Mouse (Mus musculus): ENCODE results near the gene Cnfn. TPM values are rescaled to one million over a fixed set of nuclear protein-coding genes. Genes with fewer than 3 reads are reported as not detected.

Cnfn gene
- total RNA-seq, 1 experiment from 2014 or later = not detected

Other genes with a start within 250 kb of the Cnfn start
- gene Pou2f2, start 190.0 kb downstream of the Cnfn start, total RNA-seq (2017) = 47.4 and 53.1 TPM in 2 replicates
- 85.2 and 92.0 TPM in 2 replicates for gene Dedd2, start 149.1 kb downstream of the Cnfn start, total RNA-seq (2017)
- gene Zfp526, start 148.3 kb downstream of the Cnfn start, total RNA-seq (2017) = 9.6 and 10.0 TPM in 2 replicates
- gene Gsk3a, start 131.9 kb downstream of the Cnfn start, total RNA-seq (2017) = 75.4 and 85.4 TPM in 2 replicates
- gene Erf, start 119.0 kb downstream of the Cnfn start, total RNA-seq (2017) = 6.4 and 9.7 TPM in 2 replicates
- 143 and 163 TPM in 2 replicates for gene Cic, start 102.0 kb downstream of the Cnfn start, total RNA-seq (2017)
- 33.6 and 47.8 TPM in 2 replicates for gene Pafah1b3, start 71.7 kb downstream of the Cnfn start, total RNA-seq (2017)
- gene Prr19, start 68.3 kb downstream of the Cnfn start, total RNA-seq (2017) = not detected in 2 replicates
- gene Tmem145, start 63.6 kb downstream of the Cnfn start, total RNA-seq (2017) = not detected in 2 replicates
- gene Megf8, start 52.6 kb downstream of the Cnfn start, total RNA-seq (2017) = 0.23 and 0.37 TPM in 2 replicates
- 26.2 and 29.1 TPM in 2 replicates for gene Lipe, start 29.0 kb upstream of the Cnfn start, total RNA-seq (2017)
- not detected in 2 replicates for gene Cxcl17, start 43.2 kb upstream of the Cnfn start, total RNA-seq (2017)
- gene Ceacam1, start 107.9 kb upstream of the Cnfn start, total RNA-seq (2017) = 74.9 and 85.3 TPM in 2 replicates
- not detected in 2 replicates for gene Ceacam2, start 170.1 kb upstream of the Cnfn start, total RNA-seq (2017)
- gene Erich4, start 246.2 kb upstream of the Cnfn start, total RNA-seq (2017) = not detected in 2 replicates
- gene Dmac2, start 249.7 kb upstream of the Cnfn start, total RNA-seq (2017) = 129 and 155 TPM in 2 replicates